Mouse (Mus musculus): ENCODE results near the gene Cbx7. TPM values are rescaled to one million over a fixed set of nuclear protein-coding genes. Genes with fewer than 3 reads are reported as not detected.

Cbx7 gene
- total and polyA plus RNA-seq, 2 experiments from 2014 or later = 3.4 to 14.9 TPM

- WGBS = 2% methylated on average over 55 of the region's 56 CpGs
- ATAC-seq (ENCODE audit: low FRiP score) (peak; percentile 72), DNase-seq (ENCODE audit: low spot score) (peak; percentile 87)
- H3K9ac ChIP-seq (replicated peaks; ENCODE audit: low read length, poor library complexity, severe bottlenecking) = peak overlapping the region; percentile 95
- peak overlapping the region; percentile 83 for H3K27ac ChIP-seq (ENCODE audit: low read depth, low read length)
- H3K4me2 ChIP-seq (ENCODE audit: low read depth, low read length, poor library complexity, severe bottlenecking) = peak overlapping the region; percentile 94
- peaks cover 5% of the 10 kb centered on the region; the same call in 1 of the 2 replicates for H3K4me1 ChIP-seq (ENCODE audit: insufficient read depth, low read length)
- H3K4me3 ChIP-seq (ENCODE audit: low read depth, low read length) = peak overlapping the region; percentile 83
- H3K27me3 ChIP-seq (ENCODE audit: insufficient read depth, low read length) = 0 out of 2 replicates have a peak, but pooled peaks cover 3% of the 10 kb centered on the region
- no peaks in the 10 kb centered on the region for H3K9me3 ChIP-seq (ENCODE audit: low read length)
- TF ChIP-seq CTCF (IDR thresholded peaks at IDR 0.05) = peak; percentile 65
- no peaks in the 10 kb centered on the region for H3K36me3 ChIP-seq (ENCODE audit: insufficient read depth, low read length)
Observed at GRCm38 (mm10) chr15:80011778-80012526, 41.0 kb upstream of the Cbx7 start.

- DNase-seq (ENCODE audit: low spot score) (no peak), ATAC-seq (ENCODE audit: low FRiP score) (no peak)
- Histone ChIP-seq H3K4me3 (ENCODE audit: low read depth, low read length) (peak overlapping the region; percentile 83; the same call in 1 of the 2 replicates), H3K36me3 (ENCODE audit: insufficient read depth, low read length) (no peaks in the 10 kb centered on the region), H3K27ac (ENCODE audit: low read depth, low read length) (0 out of 2 replicates have a peak overlapping the region, but pooled peaks have one; percentile 34), H3K9ac (replicated peaks; ENCODE audit: low read length, poor library complexity, severe bottlenecking) (no peak overlapping the region), H3K4me2 (ENCODE audit: low read depth, low read length, poor library complexity, severe bottlenecking) (peak overlapping the region; percentile 94), H3K4me1 (ENCODE audit: insufficient read depth, low read length) (peaks cover 5% of the 10 kb centered on the region; the same call in 1 of the 2 replicates), H3K9me3 (ENCODE audit: low read length) (no peaks in the 10 kb centered on the region), H3K27me3 (ENCODE audit: insufficient read depth, low read length) (0 out of 2 replicates have a peak, but pooled peaks cover 3% of the 10 kb centered on the region)
- WGBS = 46% methylated on average over 6 of the region's 6 CpGs
- no peak for TF ChIP-seq CTCF (IDR thresholded peaks at IDR 0.05)
Observed at GRCm38 (mm10) chr15:80011194-80011593, 40.3 kb upstream of the Cbx7 start.

- DNase-seq (ENCODE audit: low spot score) = no peak
- no peak overlapping the region for H3K4me3 ChIP-seq (ENCODE audit: low read depth, low read length)
- H3K27ac ChIP-seq (ENCODE audit: low read depth, low read length) = no peak overlapping the region
- H3K27me3 ChIP-seq (ENCODE audit: insufficient read depth, low read length) = 0 out of 2 replicates have a peak, but pooled peaks cover 3% of the 10 kb centered on the region
- WGBS = 29% methylated on average over 7 of the region's 7 CpGs
- no peak overlapping the region for H3K4me2 ChIP-seq (ENCODE audit: low read depth, low read length, poor library complexity, severe bottlenecking)
- TF ChIP-seq CTCF (IDR thresholded peaks at IDR 0.05) = no peak
- no peaks in the 10 kb centered on the region for H3K9me3 ChIP-seq (ENCODE audit: low read length)
- peaks cover 5% of the 10 kb centered on the region; the same call in 1 of the 2 replicates for H3K4me1 ChIP-seq (ENCODE audit: insufficient read depth, low read length)
- H3K36me3 ChIP-seq (ENCODE audit: insufficient read depth, low read length) = no peaks in the 10 kb centered on the region
- ATAC-seq (ENCODE audit: low FRiP score) = no peak
- H3K9ac ChIP-seq (replicated peaks; ENCODE audit: low read length, poor library complexity, severe bottlenecking) = 0 out of 2 replicates have a peak overlapping the region, but pooled peaks have one; percentile 13
Observed at GRCm38 (mm10) chr15:80010182-80010558, 39.3 kb upstream of the Cbx7 start.

- Histone ChIP-seq H3K9ac (replicated peaks; ENCODE audit: low read length, poor library complexity, severe bottlenecking) (no peak overlapping the region), H3K27me3 (ENCODE audit: insufficient read depth, low read length) (0 out of 2 replicates have a peak, but pooled peaks cover 3% of the 10 kb centered on the region), H3K4me1 (ENCODE audit: insufficient read depth, low read length) (peaks cover 5% of the 10 kb centered on the region; the same call in 1 of the 2 replicates), H3K36me3 (ENCODE audit: insufficient read depth, low read length) (no peaks in the 10 kb centered on the region), H3K27ac (ENCODE audit: low read depth, low read length) (no peak overlapping the region), H3K4me3 (ENCODE audit: low read depth, low read length) (no peak overlapping the region), H3K9me3 (ENCODE audit: low read length) (no peaks in the 10 kb centered on the region), H3K4me2 (ENCODE audit: low read depth, low read length, poor library complexity, severe bottlenecking) (no peak overlapping the region)
- ATAC-seq (ENCODE audit: low FRiP score) = no peak
- 54% methylated on average over 12 of the region's 12 CpGs for WGBS
- no peak for TF ChIP-seq CTCF (IDR thresholded peaks at IDR 0.05)
- no peak for DNase-seq (ENCODE audit: low spot score)
Observed at GRCm38 (mm10) chr15:80009421-80010181, 38.7 kb upstream of the Cbx7 start.

GRCm38 (mm10) chr15:80008461-80008860 is 37.5 kb upstream of the Cbx7 start:
- no peak overlapping the region for H3K27ac ChIP-seq (ENCODE audit: low read depth, low read length)
- H3K9me3 ChIP-seq (ENCODE audit: low read length) = no peaks in the 10 kb centered on the region
- H3K36me3 ChIP-seq (ENCODE audit: insufficient read depth, low read length) = no peaks in the 10 kb centered on the region
- no peaks in the 10 kb centered on the region for H3K4me1 ChIP-seq (ENCODE audit: insufficient read depth, low read length)
- no peak overlapping the region for H3K4me2 ChIP-seq (ENCODE audit: low read depth, low read length, poor library complexity, severe bottlenecking)
- ATAC-seq (ENCODE audit: low FRiP score) (no peak), DNase-seq (ENCODE audit: low spot score) (no peak)
- TF ChIP-seq CTCF (IDR thresholded peaks at IDR 0.05) = no peak
- H3K27me3 ChIP-seq (ENCODE audit: insufficient read depth, low read length) = 0 out of 2 replicates have a peak, but pooled peaks cover 3% of the 10 kb centered on the region
- no peak overlapping the region for H3K4me3 ChIP-seq (ENCODE audit: low read depth, low read length)
- no peak overlapping the region for H3K9ac ChIP-seq (replicated peaks; ENCODE audit: low read length, poor library complexity, severe bottlenecking)
- 92% methylated on average over 6 of the region's 6 CpGs for WGBS

Data from midbrain, postnatal 0 days (tissue).